Mouse (Mus musculus): ENCODE measurements around the gene Tmem98. TPM values are rescaled to one million over a fixed set of nuclear protein-coding genes. Genes with fewer than 3 reads are reported as not detected.

Tmem98 gene
- polyA plus RNA-seq, 1 experiment from 2014 or later: 73.3 TPM

DNA sequence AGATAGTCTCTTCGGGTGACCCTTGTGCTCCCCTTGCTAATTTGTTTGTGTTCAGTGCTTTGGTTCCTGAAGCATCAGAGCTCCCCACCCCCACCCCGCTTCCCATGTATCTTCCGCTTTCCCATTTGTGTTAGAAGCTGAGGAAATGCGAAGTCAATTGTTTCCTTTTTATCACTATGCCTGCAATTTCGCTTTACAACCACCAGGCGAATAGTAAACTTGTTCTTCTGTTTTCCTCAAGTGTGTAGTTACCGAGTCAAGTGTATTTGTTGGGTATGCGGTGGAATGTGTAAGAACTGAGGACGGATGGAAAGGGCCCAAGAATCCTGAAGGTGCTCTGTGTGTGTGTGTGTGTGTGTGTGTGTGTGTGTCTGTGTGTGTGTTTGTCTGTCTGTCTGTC, 11.8 kb downstream of the Tmem98 start:
- peaks cover 20% of the 10 kb centered on the region for H3K36me3 ChIP-seq
- H3K27ac ChIP-seq (replicated peaks): no peak overlapping the region

DNA sequence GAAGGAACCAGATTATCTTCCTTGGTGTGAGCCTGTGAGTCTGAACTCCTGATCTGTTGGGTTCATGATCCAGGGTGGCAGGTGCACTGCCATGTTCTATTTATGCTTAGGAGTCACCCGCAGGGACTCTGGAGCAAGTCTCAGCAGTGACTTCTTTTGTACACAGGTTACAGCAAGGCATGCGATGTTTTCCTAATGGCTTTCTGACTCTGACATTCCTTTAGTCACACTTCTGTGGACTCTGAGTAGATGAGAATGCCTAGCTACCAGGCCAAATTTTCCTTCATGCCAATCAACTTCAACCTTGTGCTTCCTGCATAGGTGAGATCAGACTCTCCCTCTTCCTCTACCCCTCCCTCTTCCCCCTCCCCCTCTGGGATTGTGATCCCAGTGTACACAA, 25.4 kb downstream of the Tmem98 start:
- no peak for ATAC-seq (ENCODE audit: insufficient number of reproducible peaks, low FRiP score, low TSS enrichment, low read depth)
- 73% methylated on average over 2 of the region's 2 CpGs for WGBS

More for the DNA sequence above, 11.8 kb downstream of the Tmem98 start:
- H3K4me2 ChIP-seq (replicated peaks): no peak overlapping the region
- no peaks in the 10 kb centered on the region for H3K9me3 ChIP-seq (replicated peaks)
- no peaks in the 10 kb centered on the region for H3K27me3 ChIP-seq
- 80% methylated on average over 9 of the region's 9 CpGs for WGBS
- H3K4me1 ChIP-seq: peaks cover 11% of the 10 kb centered on the region
- H3K4me3 ChIP-seq (replicated peaks): no peak overlapping the region
- no peak for ATAC-seq (ENCODE audit: insufficient number of reproducible peaks, low FRiP score, low TSS enrichment, low read depth)
- H3K9ac ChIP-seq: no peak overlapping the region

DNA sequence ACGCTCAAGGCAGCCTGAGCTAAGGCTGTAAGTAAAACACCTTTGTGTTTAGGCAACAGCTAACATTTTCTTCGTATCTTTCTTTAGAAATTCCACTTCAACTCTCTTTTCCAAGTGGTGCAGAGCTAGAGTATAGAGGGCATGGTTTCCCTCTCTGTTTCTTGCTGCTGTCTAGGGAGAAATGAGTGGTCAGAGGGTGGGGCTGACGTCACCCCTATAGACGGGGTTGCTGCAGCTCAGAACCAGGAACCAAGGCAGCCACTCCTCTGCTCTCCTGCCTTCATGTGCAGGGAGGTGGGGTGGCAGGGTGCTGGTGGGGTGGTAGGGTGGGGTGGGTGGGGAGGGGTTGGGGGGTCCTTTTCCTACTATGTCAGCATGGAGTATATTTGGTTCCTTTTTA, 25.9 kb downstream of the Tmem98 start:
- WGBS: 53% methylated on average over 4 of the region's 4 CpGs
- Histone ChIP-seq H3K27ac (replicated peaks) (no peak overlapping the region), H3K36me3 (no peaks in the 10 kb centered on the region), H3K9ac (no peak overlapping the region), H3K4me3 (replicated peaks) (no peak overlapping the region), H3K4me2 (replicated peaks) (no peak overlapping the region), H3K9me3 (replicated peaks) (no peaks in the 10 kb centered on the region), H3K4me1 (no peaks in the 10 kb centered on the region), H3K27me3 (no peaks in the 10 kb centered on the region)
- no peak for ATAC-seq (ENCODE audit: insufficient number of reproducible peaks, low FRiP score, low TSS enrichment, low read depth)

More for the DNA sequence above, 25.4 kb downstream of the Tmem98 start:
- H3K27ac ChIP-seq (replicated peaks): no peak overlapping the region
- H3K9ac ChIP-seq: no peak overlapping the region
- no peaks in the 10 kb centered on the region for H3K4me1 ChIP-seq
- H3K4me2 ChIP-seq (replicated peaks): no peak overlapping the region
- H3K9me3 ChIP-seq (replicated peaks): no peaks in the 10 kb centered on the region
- H3K27me3 ChIP-seq: no peaks in the 10 kb centered on the region
- H3K36me3 ChIP-seq: no peaks in the 10 kb centered on the region
- no peak overlapping the region for H3K4me3 ChIP-seq (replicated peaks)

DNA sequence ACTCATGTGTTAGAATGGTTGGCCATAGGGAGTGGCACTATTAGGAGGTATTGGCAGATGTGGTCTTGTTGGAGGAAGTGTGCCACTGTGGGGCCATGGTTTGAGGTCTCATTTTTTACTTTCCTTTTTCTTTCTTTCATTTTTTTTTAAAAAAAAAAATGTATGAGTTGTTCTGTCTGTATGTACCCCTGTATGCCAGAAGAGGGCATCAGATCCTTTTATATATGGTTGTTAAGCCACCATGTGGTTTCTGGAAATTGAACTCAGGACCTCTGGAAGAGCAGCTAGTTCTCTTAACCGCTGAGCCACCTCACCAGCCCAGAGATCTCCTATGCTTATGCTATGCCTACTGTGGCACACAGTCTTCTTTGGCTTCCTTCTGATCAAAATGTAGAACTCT, 28.7 kb downstream of the Tmem98 start:
- ATAC-seq (ENCODE audit: insufficient number of reproducible peaks, low FRiP score, low TSS enrichment, low read depth): no peak
- no peak overlapping the region for H3K4me3 ChIP-seq (replicated peaks)
- WGBS: 82% methylated on average over 1 of the region's 1 CpGs

DNA sequence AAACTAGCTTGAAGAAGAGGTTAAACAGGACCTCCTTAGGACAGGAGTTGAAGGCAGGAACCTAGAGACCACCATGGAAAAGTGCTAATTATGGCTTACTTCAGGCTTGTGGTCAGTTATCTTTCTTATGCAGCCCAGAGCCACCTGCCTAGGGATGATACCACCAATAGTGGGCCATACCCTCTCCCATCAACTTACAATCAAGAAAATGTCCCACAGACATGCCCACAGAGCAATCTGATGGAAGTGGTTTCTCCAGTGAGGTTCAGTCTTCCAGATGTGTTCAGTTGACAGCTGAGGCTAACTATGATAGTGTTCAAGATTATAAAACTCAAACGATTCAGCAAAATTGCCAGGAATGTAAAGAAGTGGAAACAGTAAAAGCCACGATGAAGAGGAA, 33.5 kb downstream of the Tmem98 start:
- 52% methylated on average over 2 of the region's 2 CpGs for WGBS
- no peaks in the 10 kb centered on the region for H3K4me1 ChIP-seq
- ATAC-seq (ENCODE audit: insufficient number of reproducible peaks, low FRiP score, low TSS enrichment, low read depth): no peak
- H3K4me3 ChIP-seq (replicated peaks): no peak overlapping the region
- H3K36me3 ChIP-seq: no peaks in the 10 kb centered on the region
- H3K27ac ChIP-seq (replicated peaks): no peak overlapping the region
- no peaks in the 10 kb centered on the region for H3K9me3 ChIP-seq (replicated peaks)
- H3K4me2 ChIP-seq (replicated peaks): no peak overlapping the region
- H3K9ac ChIP-seq: no peak overlapping the region
- H3K27me3 ChIP-seq: no peaks in the 10 kb centered on the region

More for the DNA sequence above, 28.7 kb downstream of the Tmem98 start:
- no peaks in the 10 kb centered on the region for H3K4me1 ChIP-seq
- H3K9ac ChIP-seq: no peak overlapping the region
- H3K27me3 ChIP-seq: no peaks in the 10 kb centered on the region
- H3K36me3 ChIP-seq: no peaks in the 10 kb centered on the region
- H3K27ac ChIP-seq (replicated peaks): no peak overlapping the region
- H3K9me3 ChIP-seq (replicated peaks): no peaks in the 10 kb centered on the region
- H3K4me2 ChIP-seq (replicated peaks): no peak overlapping the region

DNA sequence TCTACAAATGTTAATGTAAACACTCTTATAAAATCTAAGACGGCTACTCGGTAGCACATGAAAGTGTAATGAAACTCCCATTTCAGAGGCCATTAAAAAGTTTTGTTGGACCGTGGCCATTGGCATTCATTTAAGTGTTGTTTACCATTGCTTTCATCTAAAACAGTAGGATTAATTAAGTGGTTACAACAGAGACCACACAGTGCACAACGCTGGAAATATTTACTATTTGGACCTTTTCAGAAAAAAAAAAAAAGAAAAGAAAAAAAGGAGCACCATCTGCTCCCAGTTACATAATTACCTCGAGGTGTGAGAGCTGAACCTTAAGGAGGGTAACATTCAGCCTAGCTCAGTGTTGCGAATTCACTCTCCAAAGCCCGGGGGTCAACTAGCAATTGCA, 35.5 kb downstream of the Tmem98 start:
- no peak overlapping the region for H3K4me3 ChIP-seq (replicated peaks)
- no peaks in the 10 kb centered on the region for H3K27me3 ChIP-seq
- no peak for ATAC-seq (ENCODE audit: insufficient number of reproducible peaks, low FRiP score, low TSS enrichment, low read depth)
- no peak overlapping the region for H3K27ac ChIP-seq (replicated peaks)
- H3K4me1 ChIP-seq: no peaks in the 10 kb centered on the region
- WGBS: 30% methylated on average over 7 of the region's 7 CpGs
- no peak overlapping the region for H3K9ac ChIP-seq
- H3K36me3 ChIP-seq: no peaks in the 10 kb centered on the region
- H3K4me2 ChIP-seq (replicated peaks): no peak overlapping the region
- no peaks in the 10 kb centered on the region for H3K9me3 ChIP-seq (replicated peaks)

DNA sequence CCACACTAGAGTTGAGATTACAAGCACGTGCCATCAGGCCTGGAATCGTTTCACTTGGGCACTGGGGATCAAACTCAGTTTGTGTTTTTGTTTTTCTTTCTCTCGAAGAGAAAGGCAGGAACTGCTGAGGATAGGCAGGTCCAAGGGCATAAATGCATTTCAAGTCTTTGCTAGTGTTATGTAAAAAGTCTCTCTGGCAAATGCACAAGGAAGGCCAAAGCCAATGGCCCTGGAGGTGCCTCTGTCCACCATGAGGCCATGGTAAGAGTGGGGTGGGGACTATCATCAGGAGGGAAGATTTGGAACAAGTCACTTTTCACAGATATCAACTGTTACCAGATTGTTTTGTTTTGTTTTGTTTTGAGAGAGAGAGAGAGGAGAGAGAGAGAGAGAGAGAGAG, 36.1 kb downstream of the Tmem98 start:
- no peaks in the 10 kb centered on the region for H3K36me3 ChIP-seq
- no peak overlapping the region for H3K4me3 ChIP-seq (replicated peaks)
- WGBS: 29% methylated on average over 3 of the region's 3 CpGs
- H3K27ac ChIP-seq (replicated peaks): no peak overlapping the region
- no peak for ATAC-seq (ENCODE audit: insufficient number of reproducible peaks, low FRiP score, low TSS enrichment, low read depth)
- no peak overlapping the region for H3K4me2 ChIP-seq (replicated peaks)
- no peak overlapping the region for H3K9ac ChIP-seq
- no peaks in the 10 kb centered on the region for H3K4me1 ChIP-seq
- H3K27me3 ChIP-seq: no peaks in the 10 kb centered on the region
- no peaks in the 10 kb centered on the region for H3K9me3 ChIP-seq (replicated peaks)

DNA sequence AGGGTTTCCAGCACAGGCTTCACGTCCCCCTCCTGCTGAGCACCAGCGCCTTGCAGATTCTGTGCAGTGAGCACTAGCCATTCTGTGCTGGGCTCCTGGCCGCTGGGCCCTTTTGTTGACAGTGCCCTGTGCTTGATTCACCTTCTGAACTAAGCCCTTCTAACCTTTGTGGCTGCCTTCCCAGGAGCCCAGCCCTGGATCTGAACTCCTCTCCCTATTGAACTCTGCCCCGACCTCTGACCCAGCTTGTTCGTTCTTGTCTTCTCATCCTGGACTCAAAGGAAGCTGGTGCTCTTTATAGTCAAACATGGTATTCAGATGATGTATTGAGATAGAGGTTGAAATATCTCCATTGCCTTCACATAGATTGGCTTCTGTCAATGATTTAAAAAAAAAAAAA, 38.2 kb downstream of the Tmem98 start:
- Histone ChIP-seq H3K9me3 (replicated peaks) (no peaks in the 10 kb centered on the region), H3K27me3 (no peaks in the 10 kb centered on the region), H3K36me3 (no peaks in the 10 kb centered on the region), H3K27ac (replicated peaks) (no peak overlapping the region), H3K4me3 (replicated peaks) (no peak overlapping the region), H3K4me2 (replicated peaks) (no peak overlapping the region), H3K9ac (no peak overlapping the region), H3K4me1 (no peaks in the 10 kb centered on the region)
- WGBS: 54% methylated on average over 5 of the region's 5 CpGs
- no peak for ATAC-seq (ENCODE audit: insufficient number of reproducible peaks, low FRiP score, low TSS enrichment, low read depth)

DNA sequence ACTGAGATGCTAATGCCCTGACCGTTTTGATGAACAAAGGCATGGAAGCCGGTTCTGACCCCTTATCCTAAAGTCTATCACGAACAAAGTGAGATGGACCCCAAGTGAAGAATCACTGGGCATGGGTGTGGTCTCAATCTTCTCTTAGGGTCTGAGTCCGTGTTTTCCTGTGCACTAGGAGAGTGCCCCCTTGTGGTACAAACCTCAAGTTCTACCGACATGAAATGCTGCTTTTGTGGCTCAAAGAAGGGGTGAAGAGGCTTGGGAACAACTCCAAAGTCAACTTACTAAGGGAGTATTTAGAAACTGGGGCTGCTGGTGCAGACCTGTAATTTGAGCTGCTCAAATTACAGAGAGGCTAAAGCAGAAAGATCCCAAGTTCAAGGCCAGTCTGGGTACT, 41.9 kb downstream of the Tmem98 start:
- no peak overlapping the region for H3K4me3 ChIP-seq (replicated peaks)
- no peak overlapping the region for H3K9ac ChIP-seq
- H3K4me2 ChIP-seq (replicated peaks): no peak overlapping the region
- H3K27ac ChIP-seq (replicated peaks): no peak overlapping the region
- 46% methylated on average over 5 of the region's 5 CpGs for WGBS
- H3K9me3 ChIP-seq (replicated peaks): no peaks in the 10 kb centered on the region
- H3K27me3 ChIP-seq: no peaks in the 10 kb centered on the region
- no peaks in the 10 kb centered on the region for H3K4me1 ChIP-seq
- no peak for ATAC-seq (ENCODE audit: insufficient number of reproducible peaks, low FRiP score, low TSS enrichment, low read depth)
- no peaks in the 10 kb centered on the region for H3K36me3 ChIP-seq

DNA sequence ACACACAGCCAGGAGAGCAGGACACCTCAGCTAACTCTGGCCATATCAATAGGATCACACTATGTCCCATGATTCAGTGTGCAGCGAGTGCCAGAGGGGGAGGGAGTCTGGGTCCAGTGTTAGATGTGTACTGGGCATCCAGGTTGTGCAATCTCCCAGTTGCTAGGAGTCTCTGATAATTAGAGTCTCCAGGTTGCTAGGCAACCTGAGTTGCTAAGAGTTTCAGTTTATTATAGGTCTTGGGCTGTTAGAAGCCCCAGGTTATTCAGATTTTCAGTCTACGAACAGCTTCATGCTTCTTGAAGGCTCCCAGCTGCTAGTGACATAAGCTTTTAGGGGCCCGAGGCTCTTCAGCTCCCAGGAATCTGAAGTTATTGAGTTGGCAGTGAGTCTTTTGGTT, 43.0 kb downstream of the Tmem98 start:
- H3K27ac ChIP-seq (replicated peaks): no peak overlapping the region
- no peak overlapping the region for H3K9ac ChIP-seq
- H3K9me3 ChIP-seq (replicated peaks): no peaks in the 10 kb centered on the region
- H3K4me1 ChIP-seq: no peaks in the 10 kb centered on the region
- no peak overlapping the region for H3K4me3 ChIP-seq (replicated peaks)
- 62% methylated on average over 3 of the region's 3 CpGs for WGBS
- H3K4me2 ChIP-seq (replicated peaks): no peak overlapping the region
- no peaks in the 10 kb centered on the region for H3K27me3 ChIP-seq
- no peak for ATAC-seq (ENCODE audit: insufficient number of reproducible peaks, low FRiP score, low TSS enrichment, low read depth)
- no peaks in the 10 kb centered on the region for H3K36me3 ChIP-seq

DNA sequence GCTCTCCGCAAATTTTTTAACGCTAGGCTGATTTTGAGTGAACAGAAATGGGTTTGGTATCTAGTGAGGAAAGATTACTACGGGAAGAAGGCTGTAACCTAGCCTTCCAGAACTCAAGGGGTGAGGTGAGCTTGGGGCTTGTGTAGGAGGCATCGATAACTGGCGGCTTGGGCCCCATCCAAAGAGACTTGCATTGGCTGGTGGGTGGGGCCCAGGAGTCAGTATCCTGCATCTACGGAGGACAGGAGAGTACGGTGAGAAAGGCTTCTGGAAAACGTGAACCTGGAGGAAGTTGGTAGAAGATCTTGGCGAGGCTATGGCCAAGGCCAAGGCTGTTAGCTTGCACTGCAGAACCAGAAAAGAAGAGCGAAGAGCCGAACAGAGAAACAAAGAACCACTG, 44.5 kb downstream of the Tmem98 start:
- H3K9ac ChIP-seq: no peak overlapping the region
- H3K4me1 ChIP-seq: no peaks in the 10 kb centered on the region
- no peaks in the 10 kb centered on the region for H3K27me3 ChIP-seq
- H3K4me2 ChIP-seq (replicated peaks): no peak overlapping the region
- no peaks in the 10 kb centered on the region for H3K9me3 ChIP-seq (replicated peaks)
- H3K27ac ChIP-seq (replicated peaks): no peak overlapping the region
- no peak overlapping the region for H3K4me3 ChIP-seq (replicated peaks)
- H3K36me3 ChIP-seq: no peaks in the 10 kb centered on the region
- ATAC-seq (ENCODE audit: insufficient number of reproducible peaks, low FRiP score, low TSS enrichment, low read depth): no peak
- WGBS: 86% methylated on average over 11 of the region's 11 CpGs

DNA sequence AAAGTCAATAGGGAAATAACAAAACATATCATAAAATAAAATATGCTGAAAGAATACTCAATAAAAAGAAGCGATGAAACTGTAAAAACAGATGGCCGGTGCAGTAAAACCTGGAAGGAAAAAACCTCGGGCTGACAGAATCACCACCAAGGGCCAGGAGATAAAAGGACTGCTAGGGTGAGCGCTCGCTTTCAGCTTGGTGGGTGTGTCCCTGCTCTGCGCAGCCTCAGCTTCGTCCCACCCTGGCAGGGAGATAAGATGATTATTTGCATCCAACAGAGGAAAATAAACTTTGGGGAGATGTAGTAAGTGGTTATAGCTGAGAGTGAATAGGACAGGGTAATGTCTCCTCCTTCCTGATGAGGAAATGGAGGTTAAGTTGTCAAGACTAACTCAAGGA, 44.9 kb downstream of the Tmem98 start:
- Histone ChIP-seq H3K27ac (replicated peaks) (no peak overlapping the region), H3K4me1 (no peaks in the 10 kb centered on the region), H3K36me3 (no peaks in the 10 kb centered on the region), H3K4me3 (replicated peaks) (no peak overlapping the region), H3K9me3 (replicated peaks) (no peaks in the 10 kb centered on the region), H3K4me2 (replicated peaks) (no peak overlapping the region), H3K27me3 (no peaks in the 10 kb centered on the region), H3K9ac (no peak overlapping the region)
- 66% methylated on average over 7 of the region's 7 CpGs for WGBS
- no peak for ATAC-seq (ENCODE audit: insufficient number of reproducible peaks, low FRiP score, low TSS enrichment, low read depth)

All from embryonic facial prominence, embryonic 15.5 days (tissue).